Mouse (Mus musculus) brain, adult 2 months (tissue): ENCODE measurements at regions not wholly inside any gene's neighbourhood (a gene's known extent, or its start where the extent isn't known, plus 50 kb on each side); places are given as distances from the start of the nearest gene placed in this dataset.

Experiments used
- DNase-seq: peaks from one replicate; pipeline ENCODE4 v3.0.0; 2011; ENCODE audit warnings: low read depth, low spot score

GRCm38 (mm10) chr11:38938124-38938883 is 1702.5 kb upstream of the Tenm2 start:
- peak; percentile 75 for DNase-seq
